Mouse (Mus musculus): Measurements from ENCODE around the gene Tfap2a. TPM values are rescaled to one million over a fixed set of nuclear protein-coding genes. Genes with fewer than 3 reads are reported as not detected.

The Tfap2a gene
- polyA plus RNA-seq, 1 experiment from 2014 or later: 0.19 TPM

- Histone ChIP-seq H3K4me1 (replicated peaks) (peaks cover 15% of the 10 kb centered on the region), H3K36me3 (no peaks in the 10 kb centered on the region), H3K9me3 (replicated peaks) (no peaks in the 10 kb centered on the region), H3K27me3 (replicated peaks) (peaks cover 88% of the 10 kb centered on the region), H3K27ac (ENCODE audit: poor library complexity, severe bottlenecking) (no peak overlapping the region), H3K4me2 (no peak overlapping the region; the same call in 1 of the 2 replicates), H3K9ac (no peak overlapping the region), H3K4me3 (no peak overlapping the region)
- ATAC-seq (ENCODE audit: insufficient number of reproducible peaks, low FRiP score): no peak
- WGBS: 5% methylated on average over 30 of the region's 30 CpGs
These were observed 35.6 kb downstream of the Tfap2a start for GRCm38 (mm10) chr13:40702361-40703122.

GRCm38 (mm10) chr13:40701691-40702090, 36.5 kb downstream of the Tfap2a start:
- H3K4me3 ChIP-seq: no peak overlapping the region
- 2% methylated on average over 12 of the region's 12 CpGs for WGBS
- no peak for ATAC-seq (ENCODE audit: insufficient number of reproducible peaks, low FRiP score)
- no peak overlapping the region for H3K9ac ChIP-seq
- H3K9me3 ChIP-seq (replicated peaks): no peaks in the 10 kb centered on the region
- H3K36me3 ChIP-seq: no peaks in the 10 kb centered on the region
- H3K27me3 ChIP-seq (replicated peaks): peaks cover 83% of the 10 kb centered on the region
- H3K4me1 ChIP-seq (replicated peaks): peaks cover 15% of the 10 kb centered on the region
- H3K4me2 ChIP-seq: no peak overlapping the region
- no peak overlapping the region for H3K27ac ChIP-seq (ENCODE audit: poor library complexity, severe bottlenecking)

GRCm38 (mm10) chr13:40685790-40686189, 52.4 kb downstream of the Tfap2a start:
- 80% methylated on average over 3 of the region's 3 CpGs for WGBS
- no peak for ATAC-seq (ENCODE audit: insufficient number of reproducible peaks, low FRiP score)
- Histone ChIP-seq H3K36me3 (no peaks in the 10 kb centered on the region), H3K27me3 (replicated peaks) (no peaks in the 10 kb centered on the region; the same call in 1 of the 2 replicates), H3K4me2 (no peak overlapping the region), H3K4me1 (replicated peaks) (no peaks in the 10 kb centered on the region), H3K9ac (no peak overlapping the region), H3K27ac (ENCODE audit: poor library complexity, severe bottlenecking) (no peak overlapping the region), H3K9me3 (replicated peaks) (no peaks in the 10 kb centered on the region), H3K4me3 (no peak overlapping the region)

DNA sequence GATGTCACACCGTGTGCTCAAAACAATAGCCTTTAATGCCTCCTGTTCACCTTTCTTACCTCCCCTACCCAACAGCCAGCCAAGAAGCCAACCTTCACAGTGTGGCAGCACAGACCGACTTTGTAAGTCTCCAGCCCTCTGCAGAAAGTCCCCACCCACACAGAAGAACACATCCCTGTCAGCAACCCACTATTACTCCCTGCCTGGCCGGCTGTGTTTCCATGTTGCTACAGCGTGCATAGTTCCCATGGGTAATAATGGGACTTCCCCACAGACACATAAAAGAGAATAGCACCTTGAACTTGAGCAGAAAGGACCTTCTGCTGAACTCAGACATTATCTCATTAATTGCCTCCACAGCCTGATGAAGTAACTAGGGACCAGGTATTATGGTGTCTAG, 61.4 kb downstream of the Tfap2a start:
- Histone ChIP-seq H3K4me2 (no peak overlapping the region), H3K27me3 (replicated peaks) (peaks cover 8% of the 10 kb centered on the region), H3K9ac (no peak overlapping the region), H3K9me3 (replicated peaks) (no peaks in the 10 kb centered on the region), H3K4me3 (no peak overlapping the region), H3K27ac (ENCODE audit: poor library complexity, severe bottlenecking) (no peak overlapping the region), H3K4me1 (replicated peaks) (no peaks in the 10 kb centered on the region), H3K36me3 (no peaks in the 10 kb centered on the region)
- ATAC-seq (ENCODE audit: insufficient number of reproducible peaks, low FRiP score): no peak
- 32% methylated on average over 4 of the region's 4 CpGs for WGBS

Other genes with a start within 250 kb of the Tfap2a start
- gene Gcnt2, start 121.4 kb upstream of the Tfap2a start, polyA plus RNA-seq (2016; fragmentation: Nextera tagmentation; extraction: Ambion mirVana): 3.7 and 3.9 TPM in 2 replicates

Measured in heart, embryonic 12.5 days (tissue).